Mouse (Mus musculus): Measurements from ENCODE around the gene Crb3.
A peak's percentile ranks its signal among the peaks of the same experiment; 100 is the strongest.

DNA sequence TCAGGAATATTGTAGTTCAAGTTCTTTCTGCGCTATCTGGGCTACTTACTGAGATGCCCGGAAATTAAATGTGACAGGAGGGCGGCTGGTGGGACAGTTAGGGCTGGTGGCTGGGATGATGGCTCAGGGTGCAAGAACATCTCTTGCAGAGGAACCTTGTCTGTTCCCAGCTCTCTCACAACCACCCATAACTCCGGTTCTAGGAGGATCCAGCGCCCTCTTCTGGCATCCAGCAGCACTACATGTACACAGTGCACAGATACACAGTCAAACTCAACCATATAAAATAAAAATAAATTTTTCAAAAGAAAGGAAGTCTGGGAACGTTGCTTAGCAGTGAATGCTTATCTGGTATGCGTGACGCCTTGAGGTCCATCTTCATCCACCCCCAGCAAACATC, 19.9 kb upstream of the Crb3 start:
- no peak for TF ChIP-seq POLR2A (IDR thresholded peaks at IDR 0.05; ENCODE audit: insufficient read depth, low read length)
- TF ChIP-seq CTCF (IDR thresholded peaks at IDR 0.05; ENCODE audit: low read depth, low read length): peak; percentile 77
- no peak for TF ChIP-seq EP300 (IDR thresholded peaks at IDR 0.05; ENCODE audit: insufficient read depth, low read depth, low read length)

Measured in ES-Bruce4 (cell line).